Mouse (Mus musculus): ENCODE results near the gene Dera. TPM values are rescaled to one million over a fixed set of nuclear protein-coding genes. Genes with fewer than 3 reads are reported as not detected.

The Dera gene
- polyA plus RNA-seq (2021; fragmentation: Nextera tagmentation) = 3.0 and 4.1 TPM in 2 replicates
- long read RNA-seq, experiment 1, transcript Dera-201 (9 exons, 1,729 nt) = major isoform, 13 of 17 reads
- long read RNA-seq, experiment 1, partial matches to known transcripts = 1 of 17 reads
- long read RNA-seq, experiment 1, other reads (novel, unspliced or antisense) = 2 of 17 reads
- long read RNA-seq, experiment 2, partial matches to known transcripts = 1 of 4 reads
- long read RNA-seq, experiment 2, other reads (novel, unspliced or antisense) = 1 of 4 reads

GRCm38 (mm10) chr6:137754056-137754856 is at the start of gene Dera:
TSS of gene Dera (plus strand) at chr6:137754546.

GRCm38 (mm10) chr6:137734846-137735609 is 19.3 kb upstream of the Dera start, which contains the start of gene Strap:
TSS of gene Strap (plus strand) at chr6:137735078.

Other genes starting within 250 kb of the Dera start
- 6.7 and 14.9 TPM in 2 replicates for gene Eps8, start 99.7 kb upstream of the Dera start, polyA plus RNA-seq (2021; fragmentation: Nextera tagmentation)
- 87.7 and 92.6 TPM in 2 replicates for gene Strap, start 19.5 kb upstream of the Dera start, polyA plus RNA-seq (2021; fragmentation: Nextera tagmentation)

Measured in left cerebral cortex, adult 6 months (tissue).